Mouse (Mus musculus) cerebellum, postnatal 36 days (tissue): Measurements from ENCODE around the gene Klhl20.
"Not testable (repeated sequence)": the region's sequence is repeated elsewhere in the genome, so short reads cannot be mapped to it uniquely, and the experiment has no call there.

ENCODE experiments used
- DNase-seq, 2 experiments: peaks; one replicate each; pipeline ENCODE4 v3.0.0; 2021 to 2022; ENCODE audit warnings: mixed read lengths in 2 of 2

Klhl20 gene

GRCm38 (mm10) chr1:161130726-161131664, at the start of gene Klhl20:
Klhl20 (minus strand) TSS chr1:161131511.
- peak; percentile 93 to 99 for DNase-seq

GRCm38 (mm10) chr1:161180674-161181073, 49.4 kb upstream of the Klhl20 start:
- peak; percentile 39 to 42 for DNase-seq

GRCm38 (mm10) chr1:161170651-161171050, 39.3 kb upstream of the Klhl20 start:
- DNase-seq: peak; percentile 62 to 72

GRCm38 (mm10) chr1:161160266-161160665, 29.0 kb upstream of the Klhl20 start:
- DNase-seq: no peak

GRCm38 (mm10) chr1:161159214-161159613, 27.9 kb upstream of the Klhl20 start, which contains the start of gene Tex50:
Tex50 (minus strand) TSS chr1:161159314.
- no peak for DNase-seq

- DNase-seq: no peak
These were observed 25.2 kb upstream of the Klhl20 start for GRCm38 (mm10) chr1:161156546-161156945.

GRCm38 (mm10) chr1:161151098-161151497, 19.8 kb upstream of the Klhl20 start:
- DNase-seq: no peak

GRCm38 (mm10) chr1:161147888-161148287, 16.6 kb upstream of the Klhl20 start:
- DNase-seq: no peak

- not testable (repeated sequence) for DNase-seq
These were observed 14.3 kb upstream of the Klhl20 start for GRCm38 (mm10) chr1:161145611-161146010.

GRCm38 (mm10) chr1:161143216-161143615, 11.9 kb upstream of the Klhl20 start:
- no peak for DNase-seq

GRCm38 (mm10) chr1:161142531-161143159, 11.3 kb upstream of the Klhl20 start, which contains the start of gene Ankrd45:
Ankrd45 (plus strand) TSS chr1:161142691.
- DNase-seq: peak; percentile 34 to 48

GRCm38 (mm10) chr1:161140026-161140762, 8.9 kb upstream of the Klhl20 start:
- DNase-seq: no peak

- no peak for DNase-seq
These were observed 8.2 kb upstream of the Klhl20 start for GRCm38 (mm10) chr1:161139496-161139895.

GRCm38 (mm10) chr1:161126461-161126860, 4.8 kb downstream of the Klhl20 start:
- no peak for DNase-seq

- DNase-seq: no peak
These were observed 8.5 kb downstream of the Klhl20 start for GRCm38 (mm10) chr1:161122661-161123418.

- no peak for DNase-seq
These were observed 16.7 kb downstream of the Klhl20 start for GRCm38 (mm10) chr1:161114591-161114990.

- no peak for DNase-seq
These were observed 22.1 kb downstream of the Klhl20 start for GRCm38 (mm10) chr1:161109216-161109615.

- DNase-seq: no peak
These were observed 27.5 kb downstream of the Klhl20 start for GRCm38 (mm10) chr1:161103842-161104241.

- no peak for DNase-seq
These were observed 31.4 kb downstream of the Klhl20 start for GRCm38 (mm10) chr1:161099721-161100405.

- no peak for DNase-seq
These were observed 54.1 kb downstream of the Klhl20 start for GRCm38 (mm10) chr1:161077243-161077642.

- no peak for DNase-seq
These were observed 55.1 kb downstream of the Klhl20 start for GRCm38 (mm10) chr1:161076238-161076637.

- no peak for DNase-seq
These were observed 60.1 kb downstream of the Klhl20 start for GRCm38 (mm10) chr1:161071272-161071620.
